Mouse (Mus musculus): Measurements from ENCODE around the gene Slc35d2. TPM values are rescaled to one million over a fixed set of nuclear protein-coding genes. Genes with fewer than 3 reads are reported as not detected.
A peak's percentile ranks its signal among the peaks of the same experiment; 100 is the strongest.

The Slc35d2 gene
- polyA plus RNA-seq, 1 experiment, result 13.8 TPM

- Histone ChIP-seq H3K27me3 (replicated peaks; ENCODE audit: control insufficient read depth, insufficient read depth, low read length) (no peaks in the 10 kb centered on the region), H3K36me3 (ENCODE audit: control insufficient read depth, insufficient read depth, low read length) (peaks cover 2% of the 10 kb centered on the region; the same call in 1 of the 2 replicates), H3K4me3 (ENCODE audit: insufficient read depth, low read depth, low read length) (no peak overlapping the region), H3K4me1 (ENCODE audit: control insufficient read depth, insufficient read depth, low read length) (no peaks in the 10 kb centered on the region; the same call in 1 of the 2 replicates), H3K27ac (ENCODE audit: insufficient read depth, low read depth, low read length) (no peak overlapping the region)
- DNase-seq, result no peak
- no peak for TF ChIP-seq POLR2A (IDR thresholded peaks at IDR 0.05; ENCODE audit: low read depth, low read length)
- no peak for TF ChIP-seq CTCF (conservative IDR thresholded peaks at IDR 0.05; ENCODE audit: insufficient read depth, insufficient read length, low read depth, low read length)
- WGBS, result 94% methylated on average over 1 of the region's 1 CpGs
Observed at GRCm38 (mm10) chr13:64110421-64110820, 18.7 kb downstream of the Slc35d2 start.

- WGBS, result 39% methylated on average over 5 of the region's 5 CpGs
- Histone ChIP-seq H3K36me3 (ENCODE audit: control insufficient read depth, insufficient read depth, low read length) (peaks cover 2% of the 10 kb centered on the region; the same call in 1 of the 2 replicates), H3K4me3 (ENCODE audit: insufficient read depth, low read depth, low read length) (no peak overlapping the region), H3K27me3 (replicated peaks; ENCODE audit: control insufficient read depth, insufficient read depth, low read length) (no peaks in the 10 kb centered on the region), H3K4me1 (ENCODE audit: control insufficient read depth, insufficient read depth, low read length) (no peaks in the 10 kb centered on the region; the same call in 1 of the 2 replicates), H3K27ac (ENCODE audit: insufficient read depth, low read depth, low read length) (no peak overlapping the region)
- TF ChIP-seq POLR2A (IDR thresholded peaks at IDR 0.05; ENCODE audit: low read depth, low read length), result no peak
- no peak for TF ChIP-seq CTCF (conservative IDR thresholded peaks at IDR 0.05; ENCODE audit: insufficient read depth, insufficient read length, low read depth, low read length)
- DNase-seq, result peak; percentile 32
Observed at GRCm38 (mm10) chr13:64108381-64108850, 20.8 kb downstream of the Slc35d2 start.

- DNase-seq, result no peak
- no peaks in the 10 kb centered on the region; the same call in 1 of the 2 replicates for H3K4me1 ChIP-seq (ENCODE audit: control insufficient read depth, insufficient read depth, low read length)
- H3K4me3 ChIP-seq (ENCODE audit: insufficient read depth, low read depth, low read length), result no peak overlapping the region
- peaks cover 2% of the 10 kb centered on the region; the same call in 1 of the 2 replicates for H3K36me3 ChIP-seq (ENCODE audit: control insufficient read depth, insufficient read depth, low read length)
- TF ChIP-seq POLR2A (IDR thresholded peaks at IDR 0.05; ENCODE audit: low read depth, low read length), result no peak
- TF ChIP-seq CTCF (conservative IDR thresholded peaks at IDR 0.05; ENCODE audit: insufficient read depth, insufficient read length, low read depth, low read length), result no peak
- 57% methylated on average over 8 of the region's 8 CpGs for WGBS
- H3K27me3 ChIP-seq (replicated peaks; ENCODE audit: control insufficient read depth, insufficient read depth, low read length), result no peaks in the 10 kb centered on the region
- no peak overlapping the region for H3K27ac ChIP-seq (ENCODE audit: insufficient read depth, low read depth, low read length)
Observed at GRCm38 (mm10) chr13:64107535-64107934, 21.6 kb downstream of the Slc35d2 start.

GRCm38 (mm10) chr13:64107105-64107504 is 22.1 kb downstream of the Slc35d2 start:
- no peaks in the 10 kb centered on the region for H3K27me3 ChIP-seq (replicated peaks; ENCODE audit: control insufficient read depth, insufficient read depth, low read length)
- no peak for DNase-seq

GRCm38 (mm10) chr13:64105690-64106089 is 23.5 kb downstream of the Slc35d2 start:
- WGBS, result 47% methylated on average over 3 of the region's 3 CpGs
- DNase-seq, result peak; percentile 91
- H3K27ac ChIP-seq (ENCODE audit: insufficient read depth, low read depth, low read length), result no peak overlapping the region
- H3K36me3 ChIP-seq (ENCODE audit: control insufficient read depth, insufficient read depth, low read length), result peaks cover 2% of the 10 kb centered on the region; the same call in 1 of the 2 replicates
- no peaks in the 10 kb centered on the region; the same call in 1 of the 2 replicates for H3K4me1 ChIP-seq (ENCODE audit: control insufficient read depth, insufficient read depth, low read length)
- no peak for TF ChIP-seq POLR2A (IDR thresholded peaks at IDR 0.05; ENCODE audit: low read depth, low read length)
- no peak for TF ChIP-seq CTCF (conservative IDR thresholded peaks at IDR 0.05; ENCODE audit: insufficient read depth, insufficient read length, low read depth, low read length)
- no peak overlapping the region for H3K4me3 ChIP-seq (ENCODE audit: insufficient read depth, low read depth, low read length)
- no peaks in the 10 kb centered on the region for H3K27me3 ChIP-seq (replicated peaks; ENCODE audit: control insufficient read depth, insufficient read depth, low read length)

More at GRCm38 (mm10) chr13:64107105-64107504, 22.1 kb downstream of the Slc35d2 start:
- no peaks in the 10 kb centered on the region; the same call in 1 of the 2 replicates for H3K4me1 ChIP-seq (ENCODE audit: control insufficient read depth, insufficient read depth, low read length)
- no peak overlapping the region for H3K27ac ChIP-seq (ENCODE audit: insufficient read depth, low read depth, low read length)
- TF ChIP-seq POLR2A (IDR thresholded peaks at IDR 0.05; ENCODE audit: low read depth, low read length), result no peak
- no peak for TF ChIP-seq CTCF (conservative IDR thresholded peaks at IDR 0.05; ENCODE audit: insufficient read depth, insufficient read length, low read depth, low read length)
- H3K36me3 ChIP-seq (ENCODE audit: control insufficient read depth, insufficient read depth, low read length), result peaks cover 2% of the 10 kb centered on the region; the same call in 1 of the 2 replicates
- WGBS, result 70% methylated on average over 3 of the region's 3 CpGs
- H3K4me3 ChIP-seq (ENCODE audit: insufficient read depth, low read depth, low read length), result no peak overlapping the region

- H3K4me1 ChIP-seq (ENCODE audit: control insufficient read depth, insufficient read depth, low read length), result no peaks in the 10 kb centered on the region
- 66% methylated on average over 3 of the region's 3 CpGs for WGBS
- no peaks in the 10 kb centered on the region for H3K27me3 ChIP-seq (replicated peaks; ENCODE audit: control insufficient read depth, insufficient read depth, low read length)
- DNase-seq, result peak; percentile 57
- TF ChIP-seq CTCF (conservative IDR thresholded peaks at IDR 0.05; ENCODE audit: insufficient read depth, insufficient read length, low read depth, low read length) (peak; percentile 48), POLR2A (IDR thresholded peaks at IDR 0.05; ENCODE audit: low read depth, low read length) (no peak)
- H3K36me3 ChIP-seq (ENCODE audit: control insufficient read depth, insufficient read depth, low read length), result peaks cover 1% of the 10 kb centered on the region
- no peak overlapping the region for H3K27ac ChIP-seq (ENCODE audit: insufficient read depth, low read depth, low read length)
- H3K4me3 ChIP-seq (ENCODE audit: insufficient read depth, low read depth, low read length), result no peak overlapping the region
Observed at GRCm38 (mm10) chr13:64100186-64100585, 29.0 kb downstream of the Slc35d2 start.

- TF ChIP-seq CTCF (conservative IDR thresholded peaks at IDR 0.05; ENCODE audit: insufficient read depth, insufficient read length, low read depth, low read length) (peak; percentile 60), POLR2A (IDR thresholded peaks at IDR 0.05; ENCODE audit: low read depth, low read length) (no peak)
- 80% methylated on average over 9 of the region's 9 CpGs for WGBS
- no peak overlapping the region for H3K4me3 ChIP-seq (ENCODE audit: insufficient read depth, low read depth, low read length)
- no peaks in the 10 kb centered on the region for H3K27me3 ChIP-seq (replicated peaks; ENCODE audit: control insufficient read depth, insufficient read depth, low read length)
- H3K36me3 ChIP-seq (ENCODE audit: control insufficient read depth, insufficient read depth, low read length), result peaks cover 1% of the 10 kb centered on the region
- H3K27ac ChIP-seq (ENCODE audit: insufficient read depth, low read depth, low read length), result no peak overlapping the region
- no peaks in the 10 kb centered on the region for H3K4me1 ChIP-seq (ENCODE audit: control insufficient read depth, insufficient read depth, low read length)
- DNase-seq, result peak; percentile 39
Observed at GRCm38 (mm10) chr13:64098992-64099391, 30.2 kb downstream of the Slc35d2 start.

Measured in kidney, adult 2 months (tissue).